Mouse (Mus musculus): ENCODE measurements around the gene Snx13. TPM values are rescaled to one million over a fixed set of nuclear protein-coding genes. Genes with fewer than 3 reads are reported as not detected.
A peak's percentile ranks its signal among the peaks of the same experiment; 100 is the strongest.

Gene Snx13
- total RNA-seq, 2 experiments from 2014 or later: 31.4 to 36.2 TPM

- intact Hi-C loops (cut with DNase I; ENCODE audit: low total_unique reads): no loop called here
- no peak for DNase-seq
Measured at GRCm38 (mm10) chr12:35041964-35042363, 5.0 kb upstream of the Snx13 start.

- intact Hi-C loops (cut with DNase I; ENCODE audit: low total_unique reads): no loop called here
- no peak for DNase-seq
Measured at GRCm38 (mm10) chr12:35046310-35046998, 532 bp upstream of the Snx13 start.

DNA sequence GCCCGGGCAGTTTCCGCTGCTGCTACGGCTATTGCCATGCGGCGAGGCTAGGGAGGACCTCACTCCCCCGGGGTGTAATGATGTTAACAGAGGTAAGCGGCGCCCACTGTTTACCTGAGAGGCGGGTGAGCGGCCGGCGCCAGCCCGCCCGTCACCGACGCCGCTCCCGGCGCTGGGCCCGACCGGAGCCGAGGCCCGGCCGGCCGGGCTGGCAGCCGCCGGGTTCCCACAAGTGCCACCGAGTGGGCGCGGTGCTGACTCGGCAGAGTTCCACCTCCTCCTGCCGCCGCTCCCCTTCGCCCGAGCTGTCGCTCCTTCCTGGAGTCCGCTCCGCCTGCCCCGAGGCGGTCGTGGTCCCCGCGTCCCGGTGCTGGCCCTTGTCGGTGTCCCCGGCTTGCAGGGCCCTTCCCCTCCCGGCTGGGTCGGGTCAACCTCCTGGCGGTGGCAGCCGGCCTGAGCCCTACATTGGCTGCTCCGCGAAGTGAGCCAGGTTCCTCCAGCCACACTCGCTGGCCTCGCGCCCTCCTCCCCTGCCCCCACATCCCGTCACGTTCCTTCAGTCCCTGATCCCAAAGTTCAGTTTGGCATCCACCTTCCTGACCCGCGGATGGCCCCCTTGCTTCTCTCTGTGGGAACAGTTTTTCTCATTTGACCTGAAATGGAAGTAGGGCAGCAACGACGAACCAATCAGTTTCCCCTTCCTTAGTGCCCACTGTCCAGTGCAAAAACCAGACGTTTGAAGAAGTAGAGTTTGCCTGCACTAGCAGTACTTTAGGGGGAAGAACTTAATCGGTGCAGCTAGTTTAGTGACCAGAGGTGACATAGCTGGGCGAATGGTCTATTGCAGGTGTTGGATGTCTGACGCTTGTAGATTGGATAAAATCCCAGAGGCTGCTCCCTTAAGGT is 587 bp downstream of the Snx13 start:
- intact Hi-C loops (cut with DNase I; ENCODE audit: low total_unique reads): no loop called here
- peak; percentile 67 for DNase-seq

DNA sequence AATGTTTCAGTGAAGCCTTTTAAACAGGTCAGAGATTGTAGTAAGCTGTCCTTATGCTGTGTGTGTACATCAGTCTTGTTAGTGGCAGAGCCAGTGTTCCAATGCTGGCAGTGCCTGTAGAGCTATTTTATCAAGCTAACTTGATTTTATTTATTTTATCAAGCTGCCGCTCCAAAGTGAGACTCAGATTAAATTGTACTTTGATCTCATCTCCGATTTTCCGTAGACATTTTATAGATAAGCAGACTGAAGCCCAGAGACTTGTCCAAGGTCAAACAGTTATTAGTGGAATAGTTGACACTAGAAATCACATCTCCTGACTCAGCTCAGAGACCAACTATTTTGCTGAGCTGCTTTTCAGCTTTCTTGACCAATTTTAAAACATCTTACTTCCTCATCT is 1.9 kb downstream of the Snx13 start:
- intact Hi-C loops (cut with DNase I; ENCODE audit: low total_unique reads): no loop called here
- DNase-seq: no peak

DNA sequence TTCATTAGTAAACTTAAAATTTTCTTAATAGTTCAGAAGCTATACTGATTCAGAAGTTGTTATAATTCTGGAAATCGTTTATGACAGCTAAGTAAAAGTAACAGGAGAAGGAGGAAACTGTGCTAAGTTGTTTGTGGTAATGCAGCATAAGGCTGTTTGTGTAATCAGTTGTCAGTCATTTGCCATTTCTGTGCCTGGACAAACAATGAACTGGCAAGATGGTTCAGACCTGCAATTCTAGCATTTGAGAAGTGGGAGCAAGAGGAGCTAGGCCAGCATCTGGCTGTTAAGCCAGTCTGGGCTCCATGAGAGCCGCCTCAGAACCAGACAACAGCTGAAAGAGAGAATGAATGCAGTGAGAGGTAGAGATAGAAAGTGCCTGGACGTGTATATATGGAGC is 3.5 kb downstream of the Snx13 start:
- no peak for DNase-seq
- intact Hi-C loops (cut with DNase I; ENCODE audit: low total_unique reads): no loop called here

DNA sequence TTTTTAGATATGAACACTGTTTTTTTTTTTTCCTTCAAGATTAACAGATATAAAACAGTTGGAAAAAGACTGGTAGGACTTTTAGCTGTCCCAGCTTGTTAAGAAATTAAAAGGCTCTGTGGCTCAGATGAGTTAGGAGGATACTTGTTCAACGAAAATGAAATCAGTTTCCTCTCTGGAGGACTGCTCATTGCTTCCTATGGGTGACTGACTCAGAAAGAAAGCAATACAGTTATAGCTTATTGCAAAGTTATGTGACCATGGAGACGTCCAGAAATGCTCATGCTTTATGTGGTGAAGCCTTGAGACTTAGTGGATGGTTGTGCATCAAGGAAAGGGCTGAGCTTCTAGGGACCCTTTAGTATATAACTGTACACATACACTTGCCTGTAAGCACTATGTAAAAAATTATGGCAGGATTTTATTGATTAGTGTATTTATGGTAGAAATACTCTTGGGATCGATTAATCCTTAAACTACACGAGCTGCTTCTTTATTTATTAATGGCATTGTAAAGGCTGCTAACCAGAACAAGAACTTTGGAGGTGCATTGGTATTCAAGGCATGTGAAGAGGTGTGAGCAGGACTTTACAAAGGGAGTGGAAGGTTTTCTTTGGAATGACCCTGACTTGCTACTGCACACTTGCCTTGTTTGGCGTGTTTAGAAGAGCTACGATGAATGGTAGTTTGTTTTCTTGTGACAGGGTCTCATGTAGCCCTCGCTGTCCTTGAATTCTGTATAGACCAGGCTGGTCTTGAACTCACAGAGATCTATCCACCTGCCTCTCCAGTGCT is 4.2 kb downstream of the Snx13 start:
- intact Hi-C loops (cut with DNase I; ENCODE audit: low total_unique reads): no loop called here
- DNase-seq: no peak

GRCm38 (mm10) chr12:35054420-35054819 is 7.4 kb downstream of the Snx13 start:
- intact Hi-C loops (cut with DNase I; ENCODE audit: low total_unique reads): no loop called here
- DNase-seq: no peak

GRCm38 (mm10) chr12:35055114-35056095 is 8.4 kb downstream of the Snx13 start:
- intact Hi-C loops (cut with DNase I; ENCODE audit: low total_unique reads): no loop called here
- no peak for DNase-seq

DNA sequence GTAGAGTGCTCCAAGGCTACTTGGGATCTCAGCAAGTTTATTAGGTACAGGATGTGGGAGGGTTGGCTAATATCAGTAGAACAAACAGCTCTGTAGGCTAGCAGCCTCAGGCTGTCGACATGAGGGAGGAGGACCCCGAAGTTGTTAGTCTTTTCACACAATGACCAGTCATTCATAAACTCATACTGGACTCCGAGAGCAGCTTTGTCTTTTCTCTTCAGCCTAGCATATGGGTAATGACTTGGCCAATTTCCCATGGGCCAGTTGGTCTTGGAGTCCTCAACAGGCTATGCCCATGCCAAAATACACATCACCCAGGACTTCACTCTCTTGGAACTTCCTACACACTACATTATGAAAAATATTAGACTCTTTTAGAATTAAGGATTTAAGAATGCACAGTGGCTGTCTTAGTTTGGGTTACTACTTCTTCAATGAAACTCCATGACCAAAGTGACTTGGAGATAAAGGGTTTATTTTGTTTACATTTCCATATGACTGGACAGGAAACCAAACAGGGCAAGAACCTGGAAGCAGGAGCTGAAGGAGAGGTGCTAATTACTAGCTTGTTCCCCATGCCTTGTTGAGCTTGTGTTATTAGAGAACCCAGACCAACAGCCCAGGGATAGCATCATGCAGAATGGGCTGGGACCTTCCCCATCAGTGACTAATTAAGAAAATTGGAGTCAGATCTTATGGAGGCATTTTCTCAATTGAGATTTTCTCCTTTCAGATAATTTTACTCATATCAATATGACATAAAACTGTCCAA is 16.9 kb downstream of the Snx13 start:
- intact Hi-C loops (cut with DNase I; ENCODE audit: low total_unique reads): no loop called here
- DNase-seq: no peak

DNA sequence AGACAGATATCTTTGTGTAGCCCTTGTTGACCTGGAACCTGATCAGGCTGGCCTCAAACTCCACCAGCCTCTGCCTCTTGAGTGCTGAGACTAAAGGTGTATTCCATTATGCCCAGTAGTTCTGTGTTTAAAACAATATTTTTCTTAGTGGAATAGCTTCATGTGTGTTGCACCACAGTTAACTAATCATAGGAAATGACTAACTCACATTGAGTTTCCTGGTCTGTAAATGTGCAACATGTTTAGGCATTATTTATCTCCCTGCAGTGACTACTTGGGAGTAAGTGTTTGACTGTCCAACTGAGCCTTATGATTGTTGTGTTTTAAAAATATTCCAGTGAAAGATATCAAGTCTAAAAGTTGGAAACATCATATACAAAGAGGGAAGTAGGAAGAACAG is 20.6 kb downstream of the Snx13 start:
- intact Hi-C loops (cut with DNase I; ENCODE audit: low total_unique reads): no loop called here
- DNase-seq: no peak

DNA sequence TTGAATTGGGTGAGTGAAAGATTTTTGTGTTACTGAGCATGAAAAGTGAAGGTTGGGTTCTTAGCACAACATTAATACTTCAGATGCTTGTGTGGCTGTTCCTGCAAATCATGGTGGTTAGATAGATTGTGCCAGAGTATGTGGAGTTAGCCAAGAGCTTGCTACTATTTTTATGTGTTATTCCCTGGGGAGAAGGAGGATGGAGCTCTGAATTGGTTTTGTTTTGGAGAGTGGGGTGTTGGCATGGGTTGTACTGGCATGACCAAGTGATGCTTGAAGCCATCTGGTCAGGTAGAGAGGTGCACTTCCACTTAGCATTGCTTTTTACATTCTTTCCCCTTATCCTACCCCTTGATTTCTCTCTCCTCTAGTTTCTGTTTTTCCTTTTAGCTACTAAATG is 24.4 kb downstream of the Snx13 start:
- no peak for DNase-seq
- intact Hi-C loops (cut with DNase I; ENCODE audit: low total_unique reads): no loop called here

DNA sequence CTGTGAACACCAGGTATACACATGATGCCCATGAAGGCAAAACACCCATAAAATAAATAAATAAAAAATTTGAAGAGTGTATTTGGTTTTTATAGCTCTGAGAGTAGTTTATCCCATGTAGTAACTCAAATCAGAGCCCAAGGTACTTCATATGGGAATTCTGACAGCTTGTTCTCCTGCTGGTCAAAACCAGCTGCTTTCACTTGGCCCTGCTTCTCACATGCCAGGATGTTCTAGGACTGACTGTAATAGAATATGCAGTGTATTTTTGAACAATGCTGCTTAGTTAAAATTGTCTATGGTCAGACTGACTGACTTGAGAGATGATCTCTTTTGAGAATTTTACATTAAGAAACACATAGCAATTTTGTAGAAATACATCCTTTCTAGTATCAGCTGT is 25.2 kb downstream of the Snx13 start:
- intact Hi-C loops (cut with DNase I; ENCODE audit: low total_unique reads): no loop called here
- DNase-seq: no peak

DNA sequence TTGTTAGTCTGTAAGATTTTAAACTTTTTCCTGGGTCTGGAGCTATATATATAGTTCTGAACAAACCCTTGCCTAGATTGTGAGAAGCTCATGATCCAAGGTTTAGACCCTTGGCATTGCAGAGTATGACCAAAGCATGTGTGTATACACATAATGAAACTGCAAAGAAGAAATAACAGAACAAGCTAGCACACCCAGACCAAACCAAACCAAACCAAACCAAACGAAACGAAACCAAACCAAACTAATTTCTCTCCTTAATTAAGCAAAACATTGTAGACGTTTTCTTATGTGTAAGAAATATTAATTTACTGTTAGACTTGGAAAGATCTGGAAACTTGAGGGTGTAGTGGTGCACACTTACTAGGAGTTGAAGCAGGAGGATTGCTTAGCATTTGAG is 29.0 kb downstream of the Snx13 start:
- intact Hi-C loops (cut with DNase I; ENCODE audit: low total_unique reads): no loop called here
- no peak for DNase-seq

DNA sequence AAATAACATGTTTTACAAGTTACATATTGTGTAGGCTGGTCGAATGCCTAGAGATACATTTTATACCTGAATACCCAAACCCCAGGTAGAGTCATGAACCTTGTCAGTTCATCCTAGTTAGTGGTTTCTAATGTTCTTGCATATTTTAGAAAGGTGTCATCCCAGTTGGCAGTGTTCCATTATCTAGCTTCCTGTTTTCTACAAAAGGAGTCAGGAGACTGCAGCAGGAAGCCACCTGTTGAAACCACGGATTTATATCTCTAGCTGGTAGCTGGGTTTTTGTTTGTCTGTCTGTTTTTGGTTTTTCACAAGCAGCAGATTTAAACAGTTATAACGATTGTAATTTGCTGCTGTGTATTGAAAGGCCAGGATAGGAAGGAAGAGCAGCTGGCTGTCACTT is 76.6 kb downstream of the Snx13 start:
- no peak for DNase-seq
- intact Hi-C loops (cut with DNase I; ENCODE audit: low total_unique reads): no loop called here

GRCm38 (mm10) chr12:35153186-35153585 is 106.2 kb downstream of the Snx13 start:
- intact Hi-C loops (cut with DNase I; ENCODE audit: low total_unique reads): no loop called here
- no peak for DNase-seq

DNA sequence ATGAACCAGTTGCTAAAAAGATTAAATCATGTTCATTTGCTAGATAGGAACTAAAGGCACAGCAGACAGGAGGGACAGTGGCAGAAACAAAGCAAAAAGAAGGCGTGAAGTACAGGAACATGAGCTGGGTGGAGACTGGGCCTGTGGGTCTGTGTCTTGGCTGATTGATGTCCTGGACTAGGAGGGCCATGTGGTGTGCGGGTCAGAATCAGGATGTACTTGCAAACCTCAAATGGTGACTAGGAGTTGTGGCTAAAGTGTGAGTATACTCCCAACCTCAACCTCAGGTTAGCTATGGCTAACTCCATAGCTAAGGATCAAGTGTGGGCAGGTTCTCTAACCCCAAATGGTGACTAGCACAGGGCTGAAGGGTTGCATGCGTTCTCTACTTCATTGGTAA is 107.2 kb downstream of the Snx13 start:
- DNase-seq: no peak
- intact Hi-C loops (cut with DNase I; ENCODE audit: low total_unique reads): no loop called here

GRCm38 (mm10) chr12:35157237-35157636 is 110.3 kb downstream of the Snx13 start:
- DNase-seq: no peak
- intact Hi-C loops (cut with DNase I; ENCODE audit: low total_unique reads): no loop called here

- no peak for DNase-seq
- intact Hi-C loops (cut with DNase I; ENCODE audit: low total_unique reads): no loop called here
Measured at GRCm38 (mm10) chr12:35161690-35162089, 114.7 kb downstream of the Snx13 start.

Measured in gastrocnemius, postnatal 14 days (tissue).